Mouse (Mus musculus): ENCODE measurements around the gene 1110008P14Rik. TPM values are rescaled to one million over a fixed set of nuclear protein-coding genes. Genes with fewer than 3 reads are reported as not detected.

The 1110008P14Rik gene
- total and polyA plus RNA-seq, 3 experiments = 24.3 to 32.4 (median 27.8) TPM

DNA sequence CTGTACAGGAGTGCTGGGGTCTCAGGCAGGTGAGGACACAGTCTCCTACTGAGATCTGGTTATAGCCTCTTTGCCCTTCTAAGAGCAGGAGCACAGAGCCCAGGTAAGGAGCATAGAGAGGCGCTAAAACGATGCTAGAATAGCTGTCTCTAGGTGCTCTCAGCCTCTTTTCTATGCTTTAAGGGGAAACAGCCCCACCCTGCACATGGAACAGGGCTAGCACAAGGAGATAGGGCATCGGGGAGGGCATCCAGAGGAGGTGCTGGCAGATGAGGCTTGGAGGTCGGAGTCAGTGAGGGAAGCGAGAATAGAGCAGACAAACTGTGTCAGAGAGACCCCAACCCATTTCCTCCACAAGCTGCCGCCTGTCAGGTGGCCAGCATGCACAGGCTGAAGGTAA, 34.7 kb downstream of the 1110008P14Rik start:
- no peak for TF ChIP-seq KAT2A (IDR thresholded peaks at IDR 0.05; ENCODE audit: insufficient replicate concordance, low read length)
- TF ChIP-seq MEF2A (IDR thresholded peaks at IDR 0.05; ENCODE audit: borderline replicate concordance, low read depth, low read length) = no peak
- TF ChIP-seq NELFE (IDR thresholded peaks at IDR 0.05; ENCODE audit: low read depth, low read length) = no peak
- TF ChIP-seq EP300 (IDR thresholded peaks at IDR 0.05; ENCODE audit: low read length) = no peak
- TF ChIP-seq ZKSCAN1 (IDR thresholded peaks at IDR 0.05; ENCODE audit: borderline replicate concordance, low read depth, low read length) = no peak
- no peak for TF ChIP-seq PAX5 (IDR thresholded peaks at IDR 0.05; ENCODE audit: low read length)
- TF ChIP-seq SMC3 (IDR thresholded peaks at IDR 0.05; ENCODE audit: low read depth, low read length) = no peak
- TF ChIP-seq NRF1 (IDR thresholded peaks at IDR 0.05; ENCODE audit: low read depth, low read length) = no peak
- TF ChIP-seq TBP (conservative IDR thresholded peaks at IDR 0.05; ENCODE audit: low read depth, low read length) = no peak
- no peak for TF ChIP-seq BHLHE40 (IDR thresholded peaks at IDR 0.05; ENCODE audit: low read depth, low read length)
- Histone ChIP-seq H3K36me3 (replicated peaks in 1 of 2; ENCODE audit: control insufficient read depth in 1 of 2, insufficient read depth in 1 of 2, low read length in 1 of 2) (no peaks in the 10 kb centered on the region), H3K9me3 (replicated peaks; ENCODE audit: low read length) (no peaks in the 10 kb centered on the region), H3K27me3 (replicated peaks) (peaks cover 86% of the 10 kb centered on the region), H3K4me3 (replicated peaks in 1 of 3; ENCODE audit: low read depth in 2 of 3, low read length in 2 of 3, poor library complexity in 1 of 3) (no peak overlapping the region), H3K9ac (ENCODE audit: insufficient read depth, low read depth) (no peak overlapping the region), H3K79me2 (replicated peaks; ENCODE audit: control insufficient read depth, extremely low read depth, insufficient read depth, poor library complexity, severe bottlenecking) (no peaks in the 10 kb centered on the region), H3K4me1 (ENCODE audit: control insufficient read depth in 1 of 2, insufficient read depth in 2 of 2) (peaks cover 2 to 14% of the 10 kb centered on the region in 2 experiments; a peak in 3 of 4 replicates), H3K27ac (ENCODE audit: insufficient read depth, low read depth) (no peak overlapping the region), H3K4me2 (ENCODE audit: insufficient read depth, low read depth, poor library complexity, severe bottlenecking) (no peak overlapping the region)
- no peak for DNase-seq (ENCODE audit: extremely low read depth)
- in situ Hi-C loops (cut with MboI; ENCODE audit: low pct_ligation_motif_present, low pct_unique_long_range_greater_than_20kb, low sequenced_read_pairs) (no loop called here), dilution Hi-C loops (cut with MboI; ENCODE audit: extremely low pct_ligation_motif_present, extremely low pct_unique_long_range_greater_than_20kb, low sequenced_read_pairs) (no loop called here)

- in situ Hi-C loops (cut with MboI; ENCODE audit: low pct_ligation_motif_present, low pct_unique_long_range_greater_than_20kb, low sequenced_read_pairs) (no loop called here), dilution Hi-C loops (cut with MboI; ENCODE audit: extremely low pct_ligation_motif_present, extremely low pct_unique_long_range_greater_than_20kb, low sequenced_read_pairs) (no loop called here)
- no peak overlapping the region for H3K9ac ChIP-seq (ENCODE audit: insufficient read depth, low read depth)
- H3K79me2 ChIP-seq (replicated peaks; ENCODE audit: control insufficient read depth, extremely low read depth, insufficient read depth, poor library complexity, severe bottlenecking) = no peaks in the 10 kb centered on the region
- no peak overlapping the region for H3K4me3 ChIP-seq (replicated peaks in 1 of 3; ENCODE audit: low read depth in 2 of 3, low read length in 2 of 3, poor library complexity in 1 of 3)
- H3K36me3 ChIP-seq (replicated peaks in 1 of 2; ENCODE audit: control insufficient read depth in 1 of 2, insufficient read depth in 1 of 2, low read length in 1 of 2) = no peaks in the 10 kb centered on the region
- no peaks in the 10 kb centered on the region for H3K9me3 ChIP-seq (replicated peaks; ENCODE audit: low read length)
- peaks cover 83% of the 10 kb centered on the region for H3K27me3 ChIP-seq (replicated peaks)
- no peak overlapping the region for H3K4me2 ChIP-seq (ENCODE audit: insufficient read depth, low read depth, poor library complexity, severe bottlenecking)
- no peak overlapping the region for H3K27ac ChIP-seq (ENCODE audit: insufficient read depth, low read depth)
- DNase-seq (ENCODE audit: extremely low read depth) = no peak
- peaks cover 0 to 6% of the 10 kb centered on the region in 2 experiments; a peak in 2 of 4 replicates for H3K4me1 ChIP-seq (ENCODE audit: control insufficient read depth in 1 of 2, insufficient read depth in 2 of 2)
- TF ChIP-seq CHD2 (IDR thresholded peaks at IDR 0.05; ENCODE audit: low read length) (no peak), PAX5 (IDR thresholded peaks at IDR 0.05; ENCODE audit: low read length) (no peak), KAT2A (IDR thresholded peaks at IDR 0.05; ENCODE audit: insufficient replicate concordance, low read length) (no peak), NELFE (IDR thresholded peaks at IDR 0.05; ENCODE audit: low read depth, low read length) (no peak), HCFC1 (IDR thresholded peaks at IDR 0.05; ENCODE audit: low read depth, low read length) (no peak), JUN (IDR thresholded peaks at IDR 0.05; ENCODE audit: insufficient read depth, low read depth, low read length) (no peak), UBTF (IDR thresholded peaks at IDR 0.05; ENCODE audit: low read depth, low read length) (no peak), SMC3 (IDR thresholded peaks at IDR 0.05; ENCODE audit: low read depth, low read length) (no peak), USF1 (IDR thresholded peaks at IDR 0.05; ENCODE audit: low read depth, low read length) (no peak), SIN3A (IDR thresholded peaks at IDR 0.05; ENCODE audit: low read length) (no peak), ZNF384 (IDR thresholded peaks at IDR 0.05; ENCODE audit: low read depth, low read length) (no peak)
Observed at GRCm38 (mm10) chr2:32344598-32345321, 37.0 kb downstream of the 1110008P14Rik start.

Data from CH12.LX (cell line).